Comparison of ENCODE assay signal across 26 mouse cellular contexts in the genomic region with DNA sequence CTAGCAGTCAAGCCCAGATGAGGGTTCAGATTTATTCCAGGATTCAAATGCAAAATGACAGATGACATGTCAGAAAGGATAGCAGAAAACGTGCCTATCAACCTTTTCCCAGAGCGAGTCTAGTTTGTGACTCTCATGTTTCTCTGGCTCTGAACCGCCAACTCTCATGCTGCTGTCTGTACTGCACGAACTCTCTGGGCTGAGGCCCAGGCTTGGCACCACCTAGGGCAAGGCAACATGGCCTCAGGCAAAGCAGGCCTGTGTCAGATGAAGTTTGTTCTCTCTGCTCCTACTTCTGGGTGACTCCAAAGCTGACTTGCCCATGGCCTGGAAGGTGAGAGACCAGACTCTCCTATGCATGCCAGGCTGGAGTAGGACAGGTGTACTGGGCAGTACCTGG. TPM values are rescaled to one million over a fixed set of nuclear protein-coding genes. Genes with fewer than 3 reads are reported as not detected.
"Had no signal": no experiment of that assay in that cellular context is flagged by ENCODE, and none has a peak within 500 bp of the region (broad histone marks: within the 10 kb centered on the region; RNA-seq: fewer than 3 reads in every experiment).

No protein-coding gene starts in this region.

- H3K4me3 ChIP-seq: limb, embryonic 10.5 days; limb, embryonic 13.5 days; liver, embryonic 12.5 days; liver, embryonic 15.5 days; lung, embryonic 15.5 days; neural tube, embryonic 12.5 days; neural tube, embryonic 15.5 days had no signal

- H3K27me3 ChIP-seq: neural tube, embryonic 12.5 days; neural tube, embryonic 15.5 days had no signal

- H3K9ac ChIP-seq: limb, embryonic 13.5 days; liver, embryonic 12.5 days; liver, embryonic 15.5 days; lung, embryonic 15.5 days; neural tube, embryonic 12.5 days; neural tube, embryonic 15.5 days had no signal

- H3K4me1 ChIP-seq: limb, embryonic 13.5 days; liver, embryonic 12.5 days; liver, embryonic 15.5 days; lung, embryonic 15.5 days had no signal

- H3K27ac ChIP-seq: limb, embryonic 10.5 days; limb, embryonic 13.5 days; liver, embryonic 12.5 days; liver, embryonic 15.5 days; lung, embryonic 15.5 days; neural tube, embryonic 12.5 days; neural tube, embryonic 15.5 days; stomach, postnatal 0 days had no signal

- H3K4me2 ChIP-seq: limb, embryonic 13.5 days; liver, embryonic 12.5 days; liver, embryonic 15.5 days; lung, embryonic 15.5 days; midbrain, embryonic 11.5 days; neural tube, embryonic 12.5 days; neural tube, embryonic 15.5 days had no signal

- H3K9me3 ChIP-seq: limb, embryonic 10.5 days; limb, embryonic 13.5 days; liver, embryonic 12.5 days; liver, embryonic 15.5 days; lung, embryonic 15.5 days; neural tube, embryonic 12.5 days; neural tube, embryonic 15.5 days had no signal

- DNase-seq: kidney, adult 9 months; kidney, postnatal 14 days; kidney, postnatal 4 days; layer of hippocampus, postnatal 36 days; liver; lung, adult 18-20 months; lung, postnatal 10 days; lung, postnatal 4 days; midbrain, embryonic 14.5 days; right cerebral cortex, adult 18-20 months; right cerebral cortex, postnatal 14 days; right cerebral cortex, postnatal 4 days; thymus, adult 2 months; thymus, postnatal 14 days; thymus, postnatal 4 days had no signal

- ATAC-seq: liver, embryonic 12.5 days had no signal

RNA-seq across cellular contexts. Expression of a gene that starts 21.8 kb away (rescaled TPM):
- total RNA-seq: megakaryocyte progenitor cell, adult 5-6 weeks; megakaryocyte-erythroid progenitor cell, adult 5-6 weeks had no signal
- polyA plus RNA-seq: lung, embryonic 15.5 days had no signal
